Mouse (Mus musculus) megakaryocyte, embryonic 14.5 days (primary cell): Measurements from ENCODE around the gene Nlrp14.

Source experiments
- FLI1 ChIP-seq: IDR thresholded peaks from 2 replicates; pipeline ENCODE4 v1.6.1; 2012; ENCODE audit warnings: low read length, inconsistent platforms, mixed read lengths
- GATA1 ChIP-seq: IDR thresholded peaks from 3 replicates; pipeline ENCODE4 v1.6.1; 2012; ENCODE audit warnings: mixed read lengths, low read length, inconsistent platforms, borderline replicate concordance

DNA sequence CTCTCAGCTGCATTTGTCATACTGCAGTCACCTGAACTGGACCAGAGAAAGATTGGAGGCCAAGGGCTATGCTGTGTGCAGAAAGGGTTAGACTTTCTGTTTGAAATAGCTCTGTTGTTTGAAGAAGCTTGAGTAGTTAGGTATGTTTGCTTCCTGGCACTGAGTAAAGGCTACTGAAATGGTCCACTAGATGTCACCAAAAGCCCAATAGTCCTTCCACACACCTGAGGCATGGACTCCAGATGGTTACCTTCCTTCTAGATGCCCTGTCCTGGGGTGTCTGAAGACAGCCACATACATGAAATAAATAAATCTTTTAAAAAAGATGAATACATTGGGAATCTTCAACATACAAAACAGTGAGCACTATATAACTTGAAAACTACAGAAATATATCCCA lies 48.9 kb downstream of the Nlrp14 start:
- TF ChIP-seq GATA1: no peak
- no peak for TF ChIP-seq FLI1
